Mouse (Mus musculus): ENCODE measurements around the gene Slc8b1. TPM values are rescaled to one million over a fixed set of nuclear protein-coding genes. Genes with fewer than 3 reads are reported as not detected.

Slc8b1 gene
- polyA plus RNA-seq (2015; fragmentation: Nextera tagmentation; extraction: Ambion mirVana), result 4.6 and 5.0 TPM in 2 replicates

- peak; percentile 93 for DNase-seq (ENCODE audit: low spot score)
Observed at GRCm38 (mm10) chr5:120510982-120511642, at the start of gene Slc8b1. Gene Slc8b1 (plus strand): TSS chr5:120511168.

DNA sequence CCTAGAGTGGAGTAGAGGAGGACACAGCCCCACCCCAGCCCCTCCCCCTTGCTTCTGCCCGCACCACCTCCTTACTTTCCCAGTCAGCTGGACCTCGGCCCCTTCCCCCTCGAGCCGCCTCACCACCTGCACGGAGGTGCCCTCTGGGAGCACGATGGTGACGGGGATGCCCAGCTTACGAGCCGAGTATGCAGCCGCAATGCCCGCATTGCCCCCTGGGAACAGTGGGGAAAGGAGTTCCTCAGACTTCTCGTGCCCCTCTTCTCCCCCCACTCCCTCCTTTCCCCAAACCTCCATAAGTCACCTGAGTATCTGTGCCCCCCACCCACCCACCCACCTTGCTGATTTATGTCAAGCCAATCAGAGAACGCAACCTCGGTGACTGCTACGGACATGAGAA, 49.1 kb upstream of the Slc8b1 start:
- no peak for DNase-seq (ENCODE audit: low spot score)

DNA sequence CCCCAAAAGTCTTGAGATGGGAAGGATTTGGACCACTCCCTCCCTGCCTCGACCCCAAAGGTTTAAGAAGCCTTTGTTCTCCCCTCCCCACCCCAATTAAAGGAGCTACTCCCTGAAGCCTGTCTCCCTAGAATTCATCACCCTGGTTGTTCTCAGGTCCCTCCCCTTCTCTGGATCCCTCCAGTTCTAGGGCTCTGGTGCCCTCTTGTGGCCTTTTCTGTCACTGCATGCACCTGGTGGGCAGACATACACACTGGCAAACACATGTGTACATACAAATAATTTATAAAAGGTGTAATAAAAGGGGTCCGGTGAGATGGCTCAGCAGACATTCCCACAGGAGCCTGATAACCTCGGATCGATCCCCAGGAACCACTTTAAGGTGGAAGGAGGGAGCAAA, 46.6 kb upstream of the Slc8b1 start:
- no peak for DNase-seq (ENCODE audit: low spot score)

- peak; percentile 42 for DNase-seq (ENCODE audit: low spot score)
Observed at GRCm38 (mm10) chr5:120465062-120465461, 45.9 kb upstream of the Slc8b1 start.

- no peak for DNase-seq (ENCODE audit: low spot score)
Observed at GRCm38 (mm10) chr5:120465860-120466259, 45.1 kb upstream of the Slc8b1 start.

DNA sequence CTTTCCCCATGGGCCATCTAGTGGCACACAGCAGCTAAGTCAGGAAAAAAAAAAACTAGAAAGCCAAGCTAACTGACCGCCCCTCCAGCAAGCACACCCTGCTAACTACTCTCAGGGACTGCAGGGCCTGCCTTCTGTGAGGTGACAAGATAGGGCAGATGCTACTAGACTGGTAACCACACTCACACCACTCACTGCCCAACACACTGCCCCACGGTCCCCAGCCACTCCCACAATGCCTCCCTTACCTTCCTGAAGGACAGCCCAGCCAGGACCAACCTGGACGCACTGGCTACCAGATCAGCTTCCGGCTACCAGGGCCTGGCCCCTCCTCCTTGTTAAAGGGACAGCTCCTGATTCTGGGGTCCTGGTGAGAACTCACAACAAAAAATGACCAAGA, 43.9 kb upstream of the Slc8b1 start:
- no peak for DNase-seq (ENCODE audit: low spot score)

GRCm38 (mm10) chr5:120468336-120468735, 42.6 kb upstream of the Slc8b1 start:
- no peak for DNase-seq (ENCODE audit: low spot score)

DNA sequence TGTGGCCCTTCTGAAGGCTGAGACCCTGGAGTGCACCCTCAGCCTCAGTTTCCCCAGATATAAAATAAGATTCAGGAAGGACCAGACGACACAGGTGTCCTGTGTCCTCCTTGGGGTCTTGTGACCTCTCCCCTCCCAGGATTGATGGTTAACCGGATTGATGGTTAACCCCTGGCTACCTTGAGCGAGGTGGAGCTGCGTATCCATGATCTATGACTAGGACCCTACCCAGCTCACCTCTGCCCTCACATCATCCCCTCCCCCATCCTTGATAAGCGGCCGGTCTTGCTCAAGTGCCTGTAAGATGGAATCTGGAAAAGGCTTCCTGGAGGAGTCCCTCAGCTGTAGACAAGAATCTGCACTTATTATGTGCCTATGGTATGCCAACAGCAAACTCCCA, 42.1 kb upstream of the Slc8b1 start:
- no peak for DNase-seq (ENCODE audit: low spot score)

GRCm38 (mm10) chr5:120471538-120471937, 39.4 kb upstream of the Slc8b1 start:
- no peak for DNase-seq (ENCODE audit: low spot score)

- DNase-seq (ENCODE audit: low spot score), result no peak
Observed at GRCm38 (mm10) chr5:120472770-120473169, 38.2 kb upstream of the Slc8b1 start, which contains the start of gene Sdsl. Gene Sdsl (minus strand): TSS chr5:120472810.

DNA sequence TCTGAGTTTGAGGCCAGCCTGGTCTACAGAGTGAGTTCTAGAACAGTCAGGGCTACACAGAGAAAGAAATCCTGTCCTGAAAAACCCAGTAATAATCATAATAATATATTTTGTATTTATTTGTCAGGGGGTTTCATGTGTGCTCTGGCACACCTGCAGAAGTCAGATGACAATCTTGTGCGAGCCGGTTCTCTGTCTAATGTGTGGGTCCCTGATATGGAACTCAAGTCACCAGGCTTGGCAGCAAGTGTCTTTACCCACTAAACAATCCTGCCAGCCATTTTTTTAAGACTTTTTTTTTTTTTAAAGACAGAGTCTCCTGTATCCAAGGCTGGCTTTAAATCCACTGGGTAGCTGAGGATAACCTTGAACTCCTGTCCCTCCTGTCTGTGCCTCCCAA, 37.6 kb upstream of the Slc8b1 start:
- no peak for DNase-seq (ENCODE audit: low spot score)

DNA sequence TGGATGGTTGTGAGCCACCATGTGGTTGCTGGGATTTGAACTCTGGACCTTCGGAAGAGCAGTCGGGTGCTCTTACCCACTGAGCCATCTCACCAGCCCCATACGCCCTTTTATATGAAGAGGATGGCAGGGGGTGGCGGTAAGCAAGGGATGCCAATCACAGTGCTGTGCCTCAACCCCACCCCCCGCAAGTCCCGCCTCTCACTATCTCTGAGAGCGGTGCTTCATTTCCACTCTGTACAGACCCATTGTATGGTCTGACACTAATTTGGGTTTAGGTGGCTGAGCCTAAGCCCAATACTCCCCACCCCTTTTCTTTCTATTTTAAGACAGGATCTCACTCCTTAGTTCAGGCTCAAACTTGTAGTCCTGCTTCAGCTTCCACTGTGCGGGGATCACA, 35.1 kb upstream of the Slc8b1 start:
- DNase-seq (ENCODE audit: low spot score), result no peak

DNA sequence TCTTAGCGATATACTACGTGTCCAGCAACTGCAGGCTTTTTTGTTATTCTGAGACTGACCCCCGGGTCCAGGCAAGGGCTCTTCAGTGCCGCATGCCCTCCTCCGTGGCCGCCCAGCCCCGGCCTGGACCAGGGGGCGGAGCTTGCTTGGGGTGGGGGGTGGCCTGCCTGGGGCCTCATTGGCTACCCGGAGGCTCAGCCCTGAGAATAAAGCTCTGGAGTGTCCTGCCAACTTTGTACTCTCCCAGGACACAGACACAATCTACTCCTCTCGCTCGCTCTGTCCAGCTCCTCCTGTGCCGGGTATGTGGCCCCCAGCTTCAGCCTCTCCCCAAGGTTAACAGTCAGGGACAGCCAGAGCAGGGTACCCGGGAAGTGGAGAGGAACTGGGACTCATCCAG, 34.7 kb upstream of the Slc8b1 start, which contains the start of gene Sds:
Gene Sds, plus strand, starts transcription at position 231 of the 400 bp plus-strand sequence.
- no peak for DNase-seq (ENCODE audit: low spot score)

- no peak for DNase-seq (ENCODE audit: low spot score)
Observed at GRCm38 (mm10) chr5:120477993-120478392, 33.0 kb upstream of the Slc8b1 start.

- DNase-seq (ENCODE audit: low spot score), result no peak
Observed at GRCm38 (mm10) chr5:120479538-120479937, 31.4 kb upstream of the Slc8b1 start.

DNA sequence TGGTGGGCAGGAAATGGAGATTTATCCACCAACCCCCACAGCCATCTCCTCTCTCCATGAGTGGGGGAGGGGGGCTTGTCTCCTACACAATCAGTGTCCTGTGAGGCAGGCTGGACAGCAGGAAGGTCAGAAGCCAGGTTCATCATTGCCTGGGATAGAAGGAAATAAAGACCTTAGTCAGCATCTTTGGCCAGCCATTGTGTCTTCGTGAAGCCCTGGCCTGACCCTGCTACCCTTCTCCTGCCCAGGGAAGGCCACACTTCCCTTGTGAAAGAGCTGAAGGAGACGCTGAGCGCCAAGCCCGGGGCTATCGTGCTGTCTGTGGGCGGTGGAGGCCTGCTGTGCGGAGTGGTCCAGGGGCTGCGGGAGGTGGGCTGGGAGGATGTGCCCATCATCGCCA, 29.8 kb upstream of the Slc8b1 start:
- DNase-seq (ENCODE audit: low spot score), result no peak

DNA sequence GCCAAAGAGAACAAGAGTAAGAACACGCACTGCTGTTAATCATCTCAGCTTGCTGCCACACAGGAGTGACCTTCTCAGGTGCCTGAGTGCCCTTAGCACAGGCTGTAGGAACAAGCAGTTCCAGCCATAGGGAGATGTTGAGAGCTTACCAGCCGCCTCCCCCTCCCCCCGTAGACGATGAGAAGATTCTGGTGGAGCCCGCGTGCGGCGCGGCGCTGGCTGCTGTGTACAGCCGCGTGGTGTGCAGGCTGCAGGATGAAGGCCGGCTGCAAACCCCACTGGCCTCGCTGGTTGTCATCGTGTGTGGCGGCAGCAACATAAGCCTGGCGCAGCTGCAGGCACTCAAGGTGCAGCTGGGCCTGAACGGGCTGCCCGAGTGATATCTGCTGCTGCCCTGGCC, 27.6 kb upstream of the Slc8b1 start:
- DNase-seq (ENCODE audit: low spot score), result no peak

GRCm38 (mm10) chr5:120487844-120488243, 23.1 kb upstream of the Slc8b1 start:
- DNase-seq (ENCODE audit: low spot score), result no peak

DNA sequence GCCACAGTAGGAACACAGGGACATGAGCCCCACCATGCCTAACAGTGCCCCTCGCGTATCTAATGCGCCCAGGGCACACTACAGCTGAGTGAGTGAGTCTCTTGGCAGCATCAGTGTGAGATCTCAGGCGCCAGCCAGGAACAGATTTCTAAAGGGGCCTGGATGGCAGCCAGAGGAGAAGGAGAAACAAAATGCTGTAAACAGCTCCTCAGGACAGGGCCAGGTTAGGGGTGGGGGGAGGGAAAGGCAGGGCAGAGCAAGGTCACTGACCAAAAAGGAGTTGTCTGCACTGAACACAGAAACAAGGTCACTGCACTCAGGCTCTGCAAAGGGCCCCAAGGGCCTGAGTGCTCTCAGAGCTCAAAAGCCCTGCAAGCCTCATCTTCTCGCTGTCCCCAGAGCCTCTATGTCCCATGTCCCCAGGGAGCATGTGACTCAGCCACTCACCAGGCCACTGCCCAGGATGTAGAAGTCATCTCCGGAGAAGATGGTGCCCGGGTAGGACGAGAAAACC, 20.2 kb upstream of the Slc8b1 start:
- DNase-seq (ENCODE audit: low spot score), result no peak

DNA sequence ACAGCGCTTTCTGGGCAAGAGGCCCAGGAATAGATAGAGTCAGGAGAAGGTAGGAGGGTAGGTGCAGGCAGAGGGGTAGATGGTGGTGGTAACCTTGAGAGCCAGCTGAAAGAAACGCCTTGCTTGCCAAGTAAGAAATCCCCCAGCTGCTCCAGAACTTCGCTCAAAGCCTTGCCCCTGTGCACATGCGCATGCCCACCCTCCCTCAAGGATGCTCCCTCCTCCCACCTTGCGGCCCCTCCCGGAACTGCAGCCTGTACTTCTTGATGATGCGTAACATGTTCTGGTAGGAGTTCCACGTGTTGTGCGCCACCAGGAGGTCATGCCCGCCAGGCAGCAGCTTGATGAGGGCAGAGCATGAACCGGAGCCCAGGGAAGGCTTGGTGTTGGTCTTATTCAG, 18.5 kb upstream of the Slc8b1 start:
- no peak for DNase-seq (ENCODE audit: low spot score)

- DNase-seq (ENCODE audit: low spot score), result no peak
Observed at GRCm38 (mm10) chr5:120493440-120493839, 17.5 kb upstream of the Slc8b1 start.

DNA sequence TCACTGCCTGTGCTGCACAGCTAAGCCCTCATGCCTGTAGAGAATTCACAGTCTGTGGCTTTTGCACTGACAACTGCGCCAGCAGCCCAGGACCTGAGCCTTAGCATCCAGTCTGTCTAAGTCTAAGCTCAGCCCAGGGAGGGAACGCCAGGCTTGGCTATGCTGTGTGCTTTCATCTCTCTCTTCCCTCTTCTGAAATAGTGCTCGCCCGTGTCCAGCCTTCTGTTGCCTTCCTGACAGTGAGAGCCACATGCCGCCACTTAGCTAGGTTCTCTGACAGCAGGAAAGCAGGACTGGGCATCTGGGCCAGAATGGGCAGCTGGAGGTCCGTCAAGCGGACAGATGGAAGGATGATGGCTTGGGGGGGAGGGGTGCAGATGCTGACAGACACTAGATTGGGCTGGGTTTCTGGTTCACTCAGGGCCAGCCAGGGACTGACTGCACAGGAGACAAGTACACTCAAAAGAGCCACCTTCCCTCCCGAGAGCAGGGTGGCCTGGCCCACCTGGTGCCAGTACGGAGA, 17.0 kb upstream of the Slc8b1 start:
- no peak for DNase-seq (ENCODE audit: low spot score)

DNA sequence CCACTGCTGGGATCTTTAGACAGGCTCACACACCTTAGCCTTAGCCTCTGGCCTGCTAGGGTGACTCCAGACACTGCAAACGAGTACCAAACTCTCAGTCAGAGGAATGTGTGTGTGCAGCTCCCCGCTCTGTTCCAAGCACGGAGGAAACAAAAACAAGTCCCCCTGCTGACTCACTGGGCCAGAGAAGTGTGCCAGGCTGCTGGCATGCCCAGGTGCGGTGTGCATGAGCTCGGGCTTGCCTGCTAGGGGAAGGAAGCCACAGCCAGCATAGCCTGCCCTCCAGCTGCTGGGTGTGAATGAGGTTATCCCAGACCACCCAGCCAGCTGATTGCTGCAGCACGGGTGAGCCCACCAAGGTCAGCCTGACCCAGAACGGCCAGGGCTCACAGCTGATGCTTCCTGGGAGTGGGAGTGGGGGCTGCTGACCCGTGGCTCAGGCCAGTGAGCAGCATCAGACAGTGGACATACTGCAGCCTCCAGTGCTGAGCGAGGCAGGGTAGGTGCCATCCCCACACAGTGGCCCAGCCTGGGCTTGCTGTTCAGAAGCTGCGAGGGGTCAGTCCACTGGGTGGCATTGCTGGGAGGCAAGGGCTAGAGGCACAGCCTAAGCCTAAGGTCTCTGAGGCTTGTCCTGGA, 15.8 kb upstream of the Slc8b1 start:
- no peak for DNase-seq (ENCODE audit: low spot score)
